Mouse (Mus musculus) intestine, embryonic 16.5 days (tissue): ENCODE measurements around the gene Scarb1. TPM values are rescaled to one million over a fixed set of nuclear protein-coding genes. Genes with fewer than 3 reads are reported as not detected.

Experiments used
- ATAC-seq: fragments of 200-750 bp; cut with Nextera tagmentation; 2 replicates; pipeline ENCODE4 v1.8.0; 2017; ENCODE audit warnings: moderate TSS enrichment, moderate library complexity
- H3K27ac ChIP-seq: fragments of 300-500 bp; sonication (generic); 2 replicates; pipeline ENCODE4 v1.5.1; 2014; ENCODE audit warnings: mild to moderate bottlenecking, low read length
- H3K27me3 ChIP-seq: fragments of 300-500 bp; sonication (generic); replicated peaks from 2 replicates; pipeline ENCODE4 v1.6.1; 2014; ENCODE audit warnings: low read length, control low read depth, mixed read lengths; ENCODE audit not compliant: control insufficient read depth, insufficient read depth
- H3K36me3 ChIP-seq: fragments of 300-500 bp; sonication (generic); 2 replicates; pipeline ENCODE4 v1.6.1; 2014; ENCODE audit warnings: low read length, control low read depth; ENCODE audit not compliant: control insufficient read depth, insufficient read depth
- H3K4me1 ChIP-seq: fragments of 300-500 bp; sonication (generic); 2 replicates; pipeline ENCODE4 v1.6.1; 2014; ENCODE audit warnings: low read length, control low read depth, mixed read lengths; ENCODE audit not compliant: control insufficient read depth, insufficient read depth
- H3K4me2 ChIP-seq: fragments of 300-500 bp; sonication (generic); 2 replicates; pipeline ENCODE4 v1.6.1; 2014; ENCODE audit warnings: low read depth, low read length, control low read depth
- H3K4me3 ChIP-seq: fragments of 300-500 bp; sonication (generic); 2 replicates; pipeline ENCODE4 v1.5.1; 2014; ENCODE audit warnings: mild to moderate bottlenecking, low read length
- H3K9ac ChIP-seq: fragments of 300-500 bp; sonication (generic); 2 replicates; pipeline ENCODE4 v1.6.1; 2014; ENCODE audit warnings: low read depth, low read length
- H3K9me3 ChIP-seq: fragments of 300-500 bp; sonication (generic); 2 replicates; pipeline ENCODE4 v1.6.1; 2016; ENCODE audit warnings: low read length, control low read depth; ENCODE audit not compliant: control insufficient read depth
- WGBS: fragments of 180-500 bp; shearing (Covaris S2); extraction: QIAGEN DNeasy Blood & Tissue Kit; methylation state at CpG from one replicate; pipeline ENCODE4 v1.1.7; 2014; 5-methylcytosine and 5-hydroxymethylcytosine counted together
- polyA plus RNA-seq: library from polyadenylated mRNA; unstranded; fragments of >200 nt; fragmentation: Nextera tagmentation; extraction: Ambion mirVana; gene quantifications from 2 replicates; pipeline ENCODE4 v1.2.1, GENCODE M21; 2015

Gene Scarb1
- polyA plus RNA-seq, 1 experiment from 2014 or later = 73.1 TPM

GRCm38 (mm10) chr5:125273666-125274109 is 67.2 kb downstream of the Scarb1 start:
- H3K27ac ChIP-seq = no peak overlapping the region
- H3K36me3 ChIP-seq = no peaks in the 10 kb centered on the region
- 18% methylated on average over 8 of the region's 8 CpGs for WGBS
- peak; percentile 58 for ATAC-seq
- H3K9ac ChIP-seq = no peak overlapping the region
- H3K4me1 ChIP-seq = no peaks in the 10 kb centered on the region; the same call in 1 of the 2 replicates
- H3K4me2 ChIP-seq = no peak overlapping the region
- H3K9me3 ChIP-seq = no peaks in the 10 kb centered on the region
- no peak overlapping the region for H3K4me3 ChIP-seq
- H3K27me3 ChIP-seq = no peaks in the 10 kb centered on the region

- Histone ChIP-seq H3K9me3 (no peaks in the 10 kb centered on the region), H3K4me2 (no peak overlapping the region), H3K36me3 (no peaks in the 10 kb centered on the region), H3K27me3 (no peaks in the 10 kb centered on the region), H3K4me1 (peaks cover 2% of the 10 kb centered on the region; the same call in 1 of the 2 replicates), H3K4me3 (no peak overlapping the region), H3K27ac (no peak overlapping the region), H3K9ac (no peak overlapping the region)
- 84% methylated on average over 10 of the region's 10 CpGs for WGBS
- no peak for ATAC-seq
Observed at GRCm38 (mm10) chr5:125272231-125272988, 68.5 kb downstream of the Scarb1 start.

GRCm38 (mm10) chr5:125271531-125272203 is 69.2 kb downstream of the Scarb1 start:
- 12% methylated on average over 15 of the region's 15 CpGs for WGBS
- no peaks in the 10 kb centered on the region for H3K9me3 ChIP-seq
- no peak overlapping the region for H3K4me2 ChIP-seq
- peak; percentile 43; the same call in 1 of the 2 replicates for ATAC-seq
- H3K9ac ChIP-seq = no peak overlapping the region
- no peak overlapping the region for H3K4me3 ChIP-seq
- no peaks in the 10 kb centered on the region for H3K27me3 ChIP-seq
- no peak overlapping the region for H3K27ac ChIP-seq
- no peaks in the 10 kb centered on the region for H3K36me3 ChIP-seq
- H3K4me1 ChIP-seq = peaks cover 2% of the 10 kb centered on the region; the same call in 1 of the 2 replicates

- WGBS = 16% methylated on average over 12 of the region's 12 CpGs
- peaks cover 2% of the 10 kb centered on the region; the same call in 1 of the 2 replicates for H3K4me1 ChIP-seq
Observed at GRCm38 (mm10) chr5:125270587-125271130, 70.2 kb downstream of the Scarb1 start.

GRCm38 (mm10) chr5:125269836-125270235 is 71.1 kb downstream of the Scarb1 start:
- H3K27me3 ChIP-seq = no peaks in the 10 kb centered on the region
- H3K4me3 ChIP-seq = no peak overlapping the region
- no peak overlapping the region for H3K4me2 ChIP-seq
- no peaks in the 10 kb centered on the region for H3K36me3 ChIP-seq
- WGBS = 88% methylated on average over 7 of the region's 7 CpGs
- H3K9ac ChIP-seq = no peak overlapping the region
- ATAC-seq = no peak
- peaks cover 6% of the 10 kb centered on the region for H3K4me1 ChIP-seq
- H3K9me3 ChIP-seq = no peaks in the 10 kb centered on the region
- H3K27ac ChIP-seq = no peak overlapping the region

More at GRCm38 (mm10) chr5:125270587-125271130, 70.2 kb downstream of the Scarb1 start:
- no peak for ATAC-seq
- H3K4me3 ChIP-seq = no peak overlapping the region
- H3K27ac ChIP-seq = no peak overlapping the region
- H3K27me3 ChIP-seq = no peaks in the 10 kb centered on the region
- no peak overlapping the region for H3K9ac ChIP-seq
- no peaks in the 10 kb centered on the region for H3K9me3 ChIP-seq
- H3K36me3 ChIP-seq = no peaks in the 10 kb centered on the region
- H3K4me2 ChIP-seq = no peak overlapping the region

- H3K27ac ChIP-seq = no peak overlapping the region
- WGBS = 85% methylated on average over 8 of the region's 8 CpGs
- no peak for ATAC-seq
- no peak overlapping the region for H3K4me2 ChIP-seq
- H3K4me1 ChIP-seq = peaks cover 10% of the 10 kb centered on the region
- no peaks in the 10 kb centered on the region for H3K9me3 ChIP-seq
- no peaks in the 10 kb centered on the region for H3K36me3 ChIP-seq
- H3K9ac ChIP-seq = no peak overlapping the region
- H3K27me3 ChIP-seq = no peaks in the 10 kb centered on the region
- no peak overlapping the region for H3K4me3 ChIP-seq
Observed at GRCm38 (mm10) chr5:125269399-125269798, 71.5 kb downstream of the Scarb1 start.

- no peak overlapping the region for H3K27ac ChIP-seq
- H3K9ac ChIP-seq = peak overlapping the region; percentile 31; the same call in 1 of the 2 replicates
- WGBS = 20% methylated on average over 10 of the region's 10 CpGs
- no peaks in the 10 kb centered on the region for H3K9me3 ChIP-seq
- H3K36me3 ChIP-seq = no peaks in the 10 kb centered on the region
- peaks cover 10% of the 10 kb centered on the region for H3K4me1 ChIP-seq
- no peak for ATAC-seq
- H3K4me2 ChIP-seq = no peak overlapping the region
- no peaks in the 10 kb centered on the region for H3K27me3 ChIP-seq
- H3K4me3 ChIP-seq = no peak overlapping the region
Observed at GRCm38 (mm10) chr5:125268033-125268765, 72.7 kb downstream of the Scarb1 start.

GRCm38 (mm10) chr5:125267150-125267961 is 73.5 kb downstream of the Scarb1 start:
- Histone ChIP-seq H3K4me2 (peak overlapping the region; percentile 33), H3K36me3 (no peaks in the 10 kb centered on the region), H3K27me3 (no peaks in the 10 kb centered on the region), H3K9me3 (no peaks in the 10 kb centered on the region), H3K4me3 (no peak overlapping the region), H3K27ac (no peak overlapping the region), H3K9ac (0 out of 2 replicates have a peak overlapping the region, but pooled peaks have one; percentile 32), H3K4me1 (peaks cover 10% of the 10 kb centered on the region)
- WGBS = 27% methylated on average over 35 of the region's 35 CpGs
- ATAC-seq = no peak
